Mouse (Mus musculus) layer of hippocampus, adult 9-10 months (tissue): ENCODE data around the gene Rhou.

ENCODE experiments used
- DNase-seq: peaks from one replicate; pipeline ENCODE4 v3.0.0; 2022; ENCODE audit warnings: low spot score

Rhou gene

DNA sequence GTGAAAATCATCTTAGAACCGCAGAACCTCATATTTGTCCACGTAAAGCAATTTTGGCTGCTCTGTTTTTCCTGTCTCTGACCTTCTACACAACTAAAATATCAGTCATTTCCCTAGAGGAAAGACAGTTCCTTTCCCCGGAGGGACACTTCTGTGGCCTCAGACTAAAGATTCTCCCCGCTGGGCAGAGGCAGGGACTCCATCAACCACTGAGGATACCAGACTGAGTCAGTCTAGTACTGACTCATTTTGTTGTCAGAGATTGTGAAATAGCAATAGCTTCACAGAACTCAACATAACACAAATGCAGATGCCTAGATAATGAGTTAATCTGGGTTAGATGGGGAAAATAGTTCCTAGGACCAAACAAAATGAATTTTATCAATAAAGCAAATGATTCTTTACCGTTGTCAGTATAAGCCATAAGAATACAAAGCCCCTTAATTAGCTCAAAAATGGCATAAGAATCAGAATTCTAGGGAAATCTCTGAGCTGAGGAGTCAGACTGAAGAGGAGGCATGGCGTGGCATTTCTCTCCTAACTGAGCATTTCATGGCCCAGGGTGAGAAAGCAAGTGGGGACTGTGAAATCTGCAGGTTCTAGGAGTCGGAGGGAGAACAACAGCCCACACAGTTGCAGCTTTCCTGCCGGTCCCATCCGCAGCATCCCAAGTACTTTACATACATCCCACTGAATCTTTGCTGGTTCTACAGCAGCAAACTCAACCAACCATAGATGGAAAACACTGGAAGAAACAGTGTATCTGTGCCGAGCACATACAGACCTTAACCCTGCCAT, 38.6 kb downstream of the Rhou start:
- no peak for DNase-seq

- DNase-seq = no peak
These were observed 42.4 kb downstream of the Rhou start for GRCm38 (mm10) chr8:123696167-123696566.

DNA sequence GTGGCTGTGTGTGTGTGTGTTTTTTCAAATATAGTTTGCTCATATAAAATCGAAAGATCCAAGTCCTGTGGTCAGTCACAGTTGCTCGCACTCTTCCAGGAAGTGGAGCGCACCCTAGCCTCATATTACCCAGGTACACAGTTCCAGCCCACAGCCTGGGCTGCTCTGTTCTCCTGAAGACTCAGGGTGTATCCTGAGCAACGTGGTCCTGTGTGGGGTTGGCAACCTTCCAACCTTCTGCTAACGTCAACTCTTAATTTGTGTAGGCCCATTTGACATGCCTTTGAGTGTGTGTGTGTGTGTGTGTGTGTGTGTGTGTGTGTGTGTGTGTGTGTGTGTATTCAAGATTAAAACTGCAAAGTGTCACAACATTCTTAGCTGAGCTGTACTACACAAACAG, 43.6 kb downstream of the Rhou start:
- no peak for DNase-seq

DNA sequence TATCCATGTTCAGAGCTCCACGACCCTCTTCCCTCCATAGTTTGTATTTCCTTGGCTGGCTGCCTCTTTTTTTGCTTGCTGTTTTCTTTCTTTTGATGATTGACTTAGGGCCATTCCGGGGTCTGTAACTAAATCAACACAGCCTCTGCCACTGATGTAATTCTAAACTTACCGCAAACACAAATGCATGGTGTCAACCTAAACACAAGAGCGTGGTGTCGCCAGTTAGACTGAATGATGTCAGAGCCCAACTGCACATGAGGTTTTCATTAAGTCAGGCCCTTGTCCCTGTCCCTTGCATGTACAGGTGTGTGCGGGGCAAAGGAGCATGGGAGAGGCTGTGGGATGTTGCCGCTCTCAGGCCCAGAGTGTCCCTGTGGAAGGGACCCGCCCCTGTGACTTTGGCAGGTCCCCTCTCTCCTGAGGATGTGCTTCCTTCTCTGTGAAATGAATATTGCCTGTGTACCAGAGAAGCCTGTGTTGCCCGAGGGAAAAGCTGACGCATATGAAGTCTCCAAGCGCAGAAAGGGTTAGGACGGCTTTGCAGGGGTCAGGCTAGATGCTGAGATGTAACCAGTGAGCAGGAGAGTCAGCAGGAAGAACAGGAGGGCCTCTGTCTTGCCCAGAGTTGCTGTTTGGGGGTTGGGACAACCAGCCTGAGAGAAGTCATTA, 46.8 kb downstream of the Rhou start:
- no peak for DNase-seq

DNA sequence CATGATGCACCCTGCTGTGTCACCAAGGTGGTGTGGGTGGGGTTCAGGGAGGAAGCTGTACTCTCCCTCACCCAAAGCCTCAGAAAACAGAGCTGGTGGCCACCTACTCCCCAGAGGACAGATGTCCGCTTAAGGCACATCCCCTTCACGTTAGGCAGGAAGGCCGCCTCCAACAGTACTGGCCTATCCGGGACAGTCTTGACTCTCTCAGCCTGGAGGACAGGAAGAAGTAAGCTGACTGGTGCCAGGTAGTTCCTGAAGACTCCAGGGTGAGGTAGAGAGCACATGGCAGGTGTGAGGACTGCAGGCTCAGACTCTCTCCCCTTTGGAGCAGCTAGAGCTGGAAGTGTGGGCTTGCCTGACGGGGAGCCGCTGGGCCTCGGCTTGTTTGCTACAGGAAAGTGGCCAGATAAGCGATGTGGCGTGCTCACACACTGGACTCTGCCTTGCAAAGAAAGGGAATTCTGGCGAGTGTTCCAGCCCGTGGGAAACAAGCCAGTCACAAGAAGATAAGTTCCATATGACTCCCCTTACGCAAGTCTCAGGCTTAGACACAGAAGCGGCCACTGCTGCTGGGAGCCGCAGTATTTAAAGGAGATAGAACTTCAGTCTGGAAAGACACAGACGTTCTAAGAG, 48.3 kb downstream of the Rhou start:
- DNase-seq = no peak

GRCm38 (mm10) chr8:123705376-123705775, 51.6 kb downstream of the Rhou start:
- no peak for DNase-seq

DNA sequence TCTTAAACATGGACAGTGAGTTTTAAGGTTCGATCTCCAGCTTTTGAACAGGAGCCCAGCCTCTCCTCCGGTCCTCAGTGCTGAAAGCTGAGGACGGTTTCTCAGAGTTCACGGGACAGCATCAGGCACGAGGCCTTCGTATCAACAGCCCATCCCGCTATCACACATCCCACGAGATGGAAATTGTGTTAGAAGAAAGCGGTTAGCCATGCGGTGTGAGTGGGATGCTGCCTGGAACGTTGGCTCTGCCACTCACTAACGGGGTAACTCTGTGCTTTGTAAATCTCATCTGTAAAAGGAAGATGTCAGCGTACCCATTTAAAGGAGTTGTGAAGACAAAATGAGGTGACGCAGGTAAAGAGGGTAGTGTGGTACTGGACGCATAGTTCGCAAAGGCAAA, 53.4 kb downstream of the Rhou start:
- DNase-seq = no peak

DNA sequence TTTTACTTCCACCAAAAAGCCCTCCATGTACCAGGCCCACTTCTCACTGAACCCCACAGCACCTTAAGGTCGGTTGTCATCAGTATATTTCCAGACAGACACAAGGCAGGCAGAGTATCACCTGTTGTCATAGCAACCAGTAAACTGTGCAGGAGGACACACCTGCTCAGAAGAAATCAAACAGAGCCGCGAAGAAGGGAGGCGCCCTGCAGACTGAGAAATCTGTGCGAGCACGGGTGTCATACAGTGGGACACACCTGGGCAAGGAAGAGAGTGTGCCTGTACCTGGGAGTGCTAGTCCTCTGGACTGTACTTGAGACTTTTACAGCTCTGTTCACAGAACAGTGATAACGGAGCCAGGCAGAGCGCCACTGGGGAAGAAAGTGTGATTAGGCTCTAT, 55.0 kb downstream of the Rhou start:
- DNase-seq = no peak

- no peak for DNase-seq
These were observed 56.6 kb downstream of the Rhou start for GRCm38 (mm10) chr8:123710335-123710734.
